Mouse (Mus musculus): ENCODE results near the gene Tmem209. TPM values are rescaled to one million over a fixed set of nuclear protein-coding genes. Genes with fewer than 3 reads are reported as not detected.

The Tmem209 gene
- total RNA-seq, 2 experiments from 2014 or later = 24.0 to 40.3 TPM

DNA sequence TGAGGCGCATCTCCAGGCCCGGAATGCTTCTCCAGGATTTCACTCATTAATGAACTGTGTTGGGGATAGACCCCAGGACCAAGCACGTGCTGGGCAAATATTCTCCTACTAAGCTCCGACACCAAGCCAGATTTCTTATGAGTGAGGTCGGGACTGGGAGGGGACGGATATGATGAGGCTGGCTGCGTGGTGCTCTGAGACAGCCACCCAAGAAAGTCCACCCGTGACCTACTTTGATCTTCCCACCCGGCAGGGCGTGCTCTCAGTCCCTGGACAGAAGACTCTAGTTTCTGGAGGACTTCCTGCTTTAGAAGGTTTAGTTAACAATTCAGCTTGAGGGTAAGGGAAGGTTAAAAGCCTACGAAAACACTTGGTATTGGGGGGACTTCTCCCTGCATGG lies 44.0 kb downstream of the Tmem209 start:
- no peak for ATAC-seq (ENCODE audit: poor library complexity, severe bottlenecking)

DNA sequence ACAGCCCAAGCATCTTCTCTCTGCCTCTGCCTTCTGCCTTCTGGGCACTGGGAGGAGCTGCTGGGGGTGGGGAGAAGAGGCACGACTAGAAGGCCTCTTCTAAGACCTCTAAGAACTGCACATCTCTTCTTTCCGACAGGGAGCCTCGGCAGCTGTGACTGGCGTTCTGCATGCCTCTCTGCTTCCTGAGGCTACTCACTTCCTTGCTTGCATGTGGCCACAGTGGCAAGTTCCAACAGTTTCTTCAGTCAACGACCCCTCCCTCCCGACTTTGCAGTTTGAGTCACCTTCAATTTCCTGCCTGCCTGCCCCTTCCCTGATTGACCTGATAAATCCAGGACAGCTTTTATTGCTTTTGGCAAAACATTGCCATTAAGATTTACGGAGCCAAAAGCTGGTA lies 46.8 kb downstream of the Tmem209 start:
- ATAC-seq (ENCODE audit: poor library complexity, severe bottlenecking) = no peak

DNA sequence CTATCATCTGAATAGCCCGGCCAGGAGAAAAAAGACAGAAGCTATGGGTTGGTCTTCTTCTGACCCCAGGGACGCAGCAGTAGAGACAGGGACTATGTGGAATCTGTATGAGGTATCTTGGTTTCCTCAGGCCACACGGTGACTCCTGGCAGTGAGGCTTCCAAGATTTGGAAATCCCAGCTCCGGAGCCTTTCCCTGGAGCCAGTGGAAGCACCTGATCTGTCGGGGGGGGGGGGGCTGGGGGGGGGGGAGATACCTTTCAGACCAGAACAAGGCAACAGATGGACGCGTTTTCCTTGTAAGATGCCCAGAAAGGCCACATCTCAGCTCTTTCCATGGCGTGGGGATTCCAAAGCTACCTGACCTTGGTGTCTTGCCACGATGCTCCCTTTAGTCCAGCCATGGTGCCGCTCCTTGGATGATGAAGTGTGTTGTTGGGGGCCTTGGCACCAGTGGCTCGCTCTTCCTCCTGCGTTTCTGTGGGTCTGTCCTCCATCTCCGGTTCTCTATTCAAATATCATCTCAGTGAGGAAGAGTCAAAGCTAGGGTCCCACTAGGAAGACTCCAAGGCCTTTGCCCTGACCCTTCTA lies 47.7 kb downstream of the Tmem209 start:
- no peak for ATAC-seq (ENCODE audit: poor library complexity, severe bottlenecking)

DNA sequence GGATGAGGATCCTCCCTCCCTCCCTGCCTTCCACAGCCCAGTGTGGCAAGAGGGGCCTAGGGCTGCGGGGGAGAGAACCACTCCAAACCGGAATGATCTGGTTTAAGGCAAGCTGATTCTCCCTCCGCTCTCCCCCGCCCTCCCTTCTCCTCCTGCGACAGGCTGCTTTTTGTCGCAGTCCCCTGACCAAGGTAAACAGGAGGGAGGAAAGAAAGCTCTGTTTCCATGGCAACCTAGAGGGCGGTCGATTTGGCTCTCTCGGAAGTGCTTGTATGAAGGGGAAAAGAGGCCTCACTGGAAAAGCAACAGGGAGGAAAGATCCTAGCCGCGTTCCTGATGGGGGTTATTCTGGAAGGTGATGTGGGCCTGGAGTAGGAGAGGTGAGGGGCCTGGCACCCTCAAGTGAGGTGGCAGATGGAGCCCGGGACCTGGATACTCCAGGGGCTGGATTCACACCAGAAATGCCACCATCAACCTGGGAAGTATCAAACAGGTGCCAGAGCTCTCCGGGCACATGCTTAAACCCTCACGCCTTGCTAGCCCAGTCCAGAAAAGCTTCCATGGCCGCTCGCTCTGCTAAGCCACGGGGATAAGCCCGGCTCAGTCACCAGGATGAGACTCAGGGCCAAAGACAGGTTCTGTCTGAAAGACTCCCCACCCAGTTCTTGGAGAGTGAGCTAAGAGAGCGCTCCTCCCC lies 48.7 kb downstream of the Tmem209 start:
- ATAC-seq (ENCODE audit: poor library complexity, severe bottlenecking) = no peak

DNA sequence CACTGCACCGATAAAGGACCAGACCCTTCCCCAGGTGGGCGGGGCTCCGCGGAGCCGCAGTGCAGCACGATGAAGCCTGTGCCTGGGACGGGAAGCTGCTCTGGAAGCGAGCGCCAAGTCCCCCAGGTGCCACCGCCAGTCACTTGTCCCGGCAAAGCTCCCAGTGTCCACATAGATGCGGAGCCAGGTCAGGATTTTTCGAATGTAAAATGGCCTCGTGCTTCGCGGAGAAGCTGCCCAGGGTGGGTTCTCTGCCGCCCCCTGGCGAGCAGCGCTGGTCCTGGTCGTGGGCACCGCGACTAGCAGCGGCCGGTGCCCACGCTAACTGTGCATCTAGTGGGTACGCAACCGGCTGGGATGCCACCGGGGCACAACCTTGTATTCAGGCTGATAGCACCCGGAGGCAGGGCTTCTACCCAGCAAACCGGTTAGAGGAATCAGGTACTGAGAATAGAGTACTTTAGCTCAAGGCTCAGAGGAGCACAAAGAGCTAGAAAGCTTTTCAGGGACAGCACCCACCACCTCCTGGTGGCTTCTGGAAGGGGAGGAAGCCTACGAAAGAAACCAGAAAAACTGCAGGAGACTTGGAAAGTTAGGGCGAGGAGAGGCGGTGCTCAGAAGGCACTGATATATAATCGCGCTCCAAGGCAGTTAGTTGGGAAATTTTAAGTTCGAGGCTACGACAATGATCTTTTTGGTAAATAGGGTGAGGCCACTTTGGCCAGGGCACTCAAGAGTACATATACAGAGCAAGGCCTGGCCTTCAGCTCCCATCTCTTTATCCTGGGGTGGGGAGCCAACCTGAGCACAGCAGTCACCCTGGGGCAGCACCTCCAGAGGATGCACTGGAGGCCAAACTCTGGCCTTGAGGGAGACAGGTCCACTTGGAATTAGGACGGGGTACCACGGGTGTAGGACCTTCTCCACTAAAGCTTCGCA lies 49.5 kb downstream of the Tmem209 start:
- ATAC-seq (ENCODE audit: poor library complexity, severe bottlenecking) = peak; percentile 95

DNA sequence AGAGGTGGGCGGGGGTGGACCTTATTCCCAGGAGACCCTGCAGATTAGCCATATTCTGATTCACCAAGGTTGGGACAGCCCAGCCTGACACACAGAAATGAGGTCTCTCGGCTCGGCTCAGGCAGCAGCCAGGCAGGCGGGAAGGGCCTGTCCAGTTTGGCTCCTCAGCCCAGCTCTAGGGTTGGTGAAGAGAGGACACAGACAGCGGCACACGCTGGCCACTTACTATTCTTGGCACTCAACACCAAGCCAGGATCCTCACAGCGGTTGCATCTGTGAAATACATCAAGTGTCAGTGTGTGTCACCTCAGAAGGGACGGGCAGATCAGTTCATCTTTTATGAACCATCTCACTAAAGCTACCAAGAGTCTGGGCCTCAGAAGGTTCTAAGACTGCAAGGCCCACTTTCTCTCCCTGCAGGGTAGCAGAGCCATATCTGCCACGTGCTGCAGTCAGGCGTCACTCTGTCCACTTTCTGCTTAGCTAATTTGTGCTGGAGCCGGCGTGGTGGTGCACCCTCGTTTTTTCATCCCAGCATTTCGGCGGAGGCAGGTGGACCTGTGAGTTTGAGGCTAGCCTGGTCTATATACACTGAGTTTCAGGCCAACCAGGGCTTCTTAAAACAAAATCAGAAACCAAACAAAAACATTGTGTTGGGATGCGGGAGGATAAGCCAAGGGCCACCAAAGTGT lies 50.4 kb downstream of the Tmem209 start:
- no peak for ATAC-seq (ENCODE audit: poor library complexity, severe bottlenecking)

DNA sequence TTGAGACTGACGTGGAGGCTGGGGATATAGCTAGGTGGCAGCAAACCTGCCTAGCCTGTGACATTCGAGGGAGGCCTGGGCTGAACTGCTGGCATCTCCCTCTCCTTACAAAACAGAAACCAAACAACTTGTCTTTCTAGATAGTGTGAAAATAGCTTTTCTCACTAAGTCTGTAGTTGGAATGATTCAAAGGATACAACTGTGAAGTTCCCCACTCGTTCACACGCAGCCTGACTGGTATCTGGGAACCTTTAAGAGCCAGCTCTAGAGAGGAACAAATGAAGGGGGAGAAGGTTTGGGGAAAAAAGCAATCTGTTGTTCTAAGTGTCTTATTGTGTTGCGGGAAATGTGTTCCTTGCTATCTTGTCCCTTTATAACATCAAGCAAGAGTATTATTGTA lies 51.0 kb downstream of the Tmem209 start:
- ATAC-seq (ENCODE audit: poor library complexity, severe bottlenecking) = no peak

DNA sequence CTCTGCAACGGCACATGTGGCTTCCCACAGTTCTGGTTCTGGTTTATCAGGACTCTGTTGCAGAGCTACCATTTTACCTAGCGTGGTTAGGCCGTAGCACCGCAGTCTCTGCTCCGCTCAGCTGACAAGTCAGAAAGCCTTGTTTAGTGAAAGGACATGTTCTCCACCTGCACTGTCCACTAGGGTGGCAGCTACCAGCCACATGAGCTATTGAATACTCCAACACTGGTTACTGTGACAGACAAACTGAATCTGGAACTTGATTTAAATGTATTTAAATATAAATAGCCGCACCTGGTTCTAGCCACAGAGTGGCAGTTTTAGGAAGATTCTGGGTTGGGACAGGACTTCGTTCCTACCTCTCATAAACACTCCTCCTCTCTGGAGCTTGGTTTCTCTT lies 52.6 kb downstream of the Tmem209 start:
- no peak for ATAC-seq (ENCODE audit: poor library complexity, severe bottlenecking)

DNA sequence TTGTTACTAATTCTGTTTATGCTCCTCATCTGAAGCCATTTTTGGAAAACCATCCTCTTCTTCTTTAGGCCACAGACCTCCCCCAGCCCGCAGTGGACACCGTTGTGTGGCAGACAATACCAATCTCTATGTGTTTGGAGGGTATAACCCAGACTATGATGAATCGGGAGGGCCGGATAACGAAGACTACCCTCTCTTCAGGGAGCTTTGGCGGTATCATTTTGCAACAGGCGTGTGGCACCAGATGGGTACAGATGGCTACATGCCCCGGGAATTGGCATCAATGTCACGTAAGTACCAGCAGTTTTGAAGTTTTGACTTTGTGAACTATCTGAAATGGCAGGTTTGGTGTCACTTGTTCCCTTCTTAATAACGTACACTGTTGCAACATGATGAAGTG lies 70.0 kb downstream of the Tmem209 start:
- no peak for ATAC-seq (ENCODE audit: poor library complexity, severe bottlenecking)

DNA sequence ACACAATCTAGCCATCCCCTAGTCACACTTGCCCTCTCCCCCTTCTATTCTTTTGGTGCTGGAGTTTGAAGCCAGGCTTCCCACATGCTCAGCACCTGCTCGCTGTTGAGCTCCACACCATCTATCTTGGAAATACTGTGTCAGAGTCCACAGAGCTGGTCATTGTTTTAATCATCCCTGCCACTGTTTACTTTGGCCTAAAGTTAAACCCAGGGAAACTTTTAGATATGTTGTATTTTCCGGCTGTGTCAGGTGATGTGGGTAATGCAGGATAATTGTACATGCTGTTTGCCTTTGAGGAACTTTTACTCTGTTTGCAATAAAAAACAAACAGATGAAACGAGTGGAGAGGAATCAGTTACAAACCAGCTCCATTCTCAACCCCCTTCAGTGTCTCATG lies 72.5 kb downstream of the Tmem209 start:
- no peak for ATAC-seq (ENCODE audit: poor library complexity, severe bottlenecking)

DNA sequence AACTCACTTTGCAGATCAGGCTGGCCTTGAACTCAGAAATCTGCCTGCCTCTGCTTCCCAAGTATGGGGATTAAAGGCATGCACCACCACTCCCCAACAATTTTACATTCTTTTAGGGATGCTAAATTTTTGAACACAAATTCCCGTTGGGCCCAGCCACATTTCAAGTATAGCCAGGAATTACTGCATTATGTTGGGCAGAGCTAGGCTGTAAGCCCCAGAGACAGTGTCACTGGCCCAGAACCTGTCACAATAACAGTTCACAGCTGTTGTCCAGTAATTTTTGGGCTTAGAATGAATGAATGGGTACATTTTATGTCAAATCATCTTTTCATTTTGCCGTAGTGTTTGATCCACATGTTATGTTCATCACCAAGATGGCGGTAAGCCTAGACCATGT lies 73.1 kb downstream of the Tmem209 start:
- no peak for ATAC-seq (ENCODE audit: poor library complexity, severe bottlenecking)

DNA sequence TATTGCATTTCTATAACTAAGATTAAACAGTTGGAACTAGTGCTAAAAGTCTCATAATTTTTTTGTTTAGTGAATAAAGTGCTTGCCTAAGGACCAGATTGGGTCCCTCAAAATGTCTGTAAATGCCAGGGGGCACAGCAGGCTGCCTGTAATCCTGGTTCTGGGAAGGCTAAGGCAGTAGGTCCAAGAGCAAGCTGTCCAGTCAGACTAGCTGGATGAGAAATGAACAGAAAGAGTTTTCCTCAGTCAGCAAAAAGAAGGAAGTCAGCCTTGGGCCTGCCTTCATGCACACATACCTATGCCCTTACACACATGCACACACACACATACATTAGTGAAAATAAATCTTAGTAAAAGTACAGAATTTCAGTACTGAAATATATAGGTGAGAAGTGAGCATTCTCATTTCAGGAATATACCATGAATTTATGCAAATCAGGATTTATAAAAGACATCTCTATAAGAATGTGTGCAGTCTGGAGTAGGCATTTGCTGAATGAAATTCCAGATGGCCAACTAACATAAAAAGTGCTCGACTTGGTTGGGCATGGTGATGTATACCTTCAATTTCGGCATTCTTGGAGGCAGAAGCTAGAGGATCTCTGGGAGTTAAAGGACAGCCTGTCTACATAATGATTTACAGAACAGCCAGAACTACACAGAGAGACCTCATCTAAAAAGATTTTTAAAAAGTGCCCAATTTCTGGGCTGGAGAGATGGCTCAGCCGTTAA lies 77.0 kb downstream of the Tmem209 start:
- no peak for ATAC-seq (ENCODE audit: poor library complexity, severe bottlenecking)

Other genes starting within 250 kb of the Tmem209 start
- gene Ube2h, start 205.2 kb downstream of the Tmem209 start, total RNA-seq (2015) = 16.8 and 18.5 TPM in 2 replicates
- gene Ube2h, start 205.2 kb downstream of the Tmem209 start, total RNA-seq (2017) = 21.1 and 31.3 TPM in 2 replicates
- 17.3 and 18.3 TPM in 2 replicates for gene Zc3hc1, start 118.8 kb downstream of the Tmem209 start, total RNA-seq (2015)
- 21.5 and 24.8 TPM in 2 replicates for gene Zc3hc1, start 118.8 kb downstream of the Tmem209 start, total RNA-seq (2017)
- 14.5 and 16.4 TPM in 2 replicates for gene Klhdc10, start 107.9 kb downstream of the Tmem209 start, total RNA-seq (2015)
- gene Klhdc10, start 107.9 kb downstream of the Tmem209 start, total RNA-seq (2017) = 35.3 and 40.8 TPM in 2 replicates
- 0.68 TPM in 1 of 2 replicates, not detected in the other for gene Ssmem1, start 66 bp upstream of the Tmem209 start, total RNA-seq (2015)
- gene Ssmem1, start 66 bp upstream of the Tmem209 start, total RNA-seq (2017) = 0.44 and 1.1 TPM in 2 replicates
- 0.27 TPM in 1 of 2 replicates, not detected in the other for gene Cpa2, start 31.8 kb upstream of the Tmem209 start, total RNA-seq (2015)
- gene Cpa2, start 31.8 kb upstream of the Tmem209 start, total RNA-seq (2017) = not detected in 2 replicates
- gene Cpa4, start 58.6 kb upstream of the Tmem209 start, total RNA-seq (2015) = not detected in 2 replicates
- gene Cpa4, start 58.6 kb upstream of the Tmem209 start, total RNA-seq (2017) = not detected in 2 replicates
- not detected in 2 replicates for gene Cpa5, start 101.2 kb upstream of the Tmem209 start, total RNA-seq (2015)
- gene Cpa5, start 101.2 kb upstream of the Tmem209 start, total RNA-seq (2017) = not detected in 2 replicates
- gene Cpa1, start 129.4 kb upstream of the Tmem209 start, total RNA-seq (2015) = not detected in 2 replicates
- gene Cpa1, start 129.4 kb upstream of the Tmem209 start, total RNA-seq (2017) = not detected in 2 replicates
- 3.5 and 6.0 TPM in 2 replicates for gene Cep41, start 184.0 kb upstream of the Tmem209 start, total RNA-seq (2015)
- gene Cep41, start 184.0 kb upstream of the Tmem209 start, total RNA-seq (2017) = 2.0 and 3.1 TPM in 2 replicates
- not detected in 2 replicates for gene Mest, start 213.8 kb upstream of the Tmem209 start, total RNA-seq (2015)
- 0.07 and 0.20 TPM in 2 replicates for gene Mest, start 213.8 kb upstream of the Tmem209 start, total RNA-seq (2017)